Mouse (Mus musculus) limb, embryonic 14.5 days (tissue): ENCODE data around the gene Prrx2. TPM values are rescaled to one million over a fixed set of nuclear protein-coding genes. Genes with fewer than 3 reads are reported as not detected.

Experiments used
- ATAC-seq: fragments of 200-750 bp; cut with Nextera tagmentation; 2 replicates; pipeline ENCODE4 v1.8.0; 2017; ENCODE audit warnings: low read depth, moderate number of reproducible peaks, moderate TSS enrichment; ENCODE audit not compliant: low FRiP score
- DNase-seq: peaks from one replicate; pipeline ENCODE4 v3.0.0-alpha.2; 2015; ENCODE audit warnings: low spot score
- H3K27ac ChIP-seq: fragments of 300-500 bp; sonication (generic); replicated peaks from 2 replicates; pipeline ENCODE4 v1.5.1; 2014; ENCODE audit warnings: low read depth, mild to moderate bottlenecking, low read length, moderate library complexity, mixed read lengths
- H3K27me3 ChIP-seq: fragments of 300-500 bp; sonication (generic); 2 replicates; pipeline ENCODE4 v1.6.1; 2014; ENCODE audit warnings: low read length, mixed read lengths; ENCODE audit not compliant: control insufficient read depth, insufficient read depth
- H3K36me3 ChIP-seq: fragments of 300-500 bp; sonication (generic); 2 replicates; pipeline ENCODE4 v1.6.1; 2014; ENCODE audit warnings: mild to moderate bottlenecking, low read length, moderate library complexity, mixed read lengths; ENCODE audit not compliant: control insufficient read depth, insufficient read depth
- H3K4me1 ChIP-seq: fragments of 300-500 bp; sonication (generic); 2 replicates; pipeline ENCODE4 v1.6.1; 2014; ENCODE audit warnings: antibody characterized with exemption, low read length, mixed read lengths; ENCODE audit not compliant: control insufficient read depth, insufficient read depth
- H3K4me2 ChIP-seq: fragments of 300-500 bp; sonication (generic); replicated peaks from 2 replicates; pipeline ENCODE4 v1.6.1; 2014; ENCODE audit warnings: low read depth, mild to moderate bottlenecking, low read length, moderate library complexity; ENCODE audit not compliant: severe bottlenecking
- H3K4me3 ChIP-seq: fragments of 300-500 bp; sonication (generic); replicated peaks from 2 replicates; pipeline ENCODE4 v1.5.1; 2014; ENCODE audit warnings: low read length
- H3K9ac ChIP-seq: fragments of 300-500 bp; sonication (generic); 2 replicates; pipeline ENCODE4 v1.6.1; 2014; ENCODE audit warnings: mild to moderate bottlenecking, low read depth, low read length, moderate library complexity; ENCODE audit not compliant: severe bottlenecking
- H3K9me3 ChIP-seq: fragments of 300-500 bp; sonication (generic); 2 replicates; pipeline ENCODE4 v1.6.1; 2016; ENCODE audit warnings: low read length; ENCODE audit not compliant: control insufficient read depth
- POLR2A ChIP-seq: fragments of 200-500 bp; IDR thresholded peaks from 2 replicates; pipeline ENCODE4 v1.8.0; 2012; ENCODE audit warnings: inconsistent platforms, mild to moderate bottlenecking, moderate library complexity, borderline replicate concordance; ENCODE audit not compliant: insufficient read depth, insufficient read length; ENCODE audit errors: extremely low read depth
- WGBS: fragments of 180-500 bp; shearing (Covaris S2); extraction: QIAGEN DNeasy Blood & Tissue Kit; methylation state at CpG from one replicate; pipeline ENCODE4 v1.1.7; 2014; 5-methylcytosine and 5-hydroxymethylcytosine counted together
- polyA plus RNA-seq, 2 experiments: library from polyadenylated mRNA; depleted of rRNA in 1 of 2; stranded (reverse) in 1 of 2; unstranded in 1 of 2; fragments of >200 nt; fragmentation: Nextera tagmentation in 1 of 2; extraction: Ambion mirVana in 1 of 2; gene quantifications; 2 replicates each; pipeline versions ENCODE4 v1.2.1 to v1.2.3; 2012 to 2014

The Prrx2 gene
- polyA plus RNA-seq, 2 experiments, result 93.1 to 176 TPM

GRCm38 (mm10) chr2:30893399-30893798 lies 58.6 kb downstream of the Prrx2 start:
- no peak overlapping the region for H3K4me2 ChIP-seq
- H3K27ac ChIP-seq, result no peak overlapping the region

GRCm38 (mm10) chr2:30893946-30894345 lies 59.2 kb downstream of the Prrx2 start:
- 84% methylated on average over 7 of the region's 7 CpGs for WGBS
- no peak for ATAC-seq
- H3K4me1 ChIP-seq, result peaks cover 10% of the 10 kb centered on the region; the same call in 1 of the 2 replicates

More at GRCm38 (mm10) chr2:30893399-30893798, 58.6 kb downstream of the Prrx2 start:
- no peaks in the 10 kb centered on the region for H3K27me3 ChIP-seq
- DNase-seq (no peak), ATAC-seq (no peak)
- H3K36me3 ChIP-seq, result 0 out of 2 replicates have a peak, but pooled peaks cover 3% of the 10 kb centered on the region
- 18% methylated on average over 6 of the region's 6 CpGs for WGBS
- TF ChIP-seq POLR2A, result no peak
- H3K4me3 ChIP-seq, result no peak overlapping the region
- H3K9ac ChIP-seq, result no peak overlapping the region
- H3K9me3 ChIP-seq, result no peaks in the 10 kb centered on the region
- H3K4me1 ChIP-seq, result peaks cover 10% of the 10 kb centered on the region; the same call in 1 of the 2 replicates

GRCm38 (mm10) chr2:30897291-30897690 lies 62.5 kb downstream of the Prrx2 start:
- Histone ChIP-seq H3K27ac (no peak overlapping the region), H3K4me2 (no peak overlapping the region), H3K27me3 (no peaks in the 10 kb centered on the region), H3K9me3 (no peaks in the 10 kb centered on the region), H3K4me3 (no peak overlapping the region), H3K4me1 (peaks cover 21% of the 10 kb centered on the region), H3K9ac (no peak overlapping the region), H3K36me3 (no peaks in the 10 kb centered on the region)
- 27% methylated on average over 6 of the region's 6 CpGs for WGBS
- TF ChIP-seq POLR2A, result no peak
- ATAC-seq (0 out of 2 replicates have a peak, but pooled peaks have one; percentile 27), DNase-seq (no peak)

More at GRCm38 (mm10) chr2:30893946-30894345, 59.2 kb downstream of the Prrx2 start:
- Histone ChIP-seq H3K9me3 (no peaks in the 10 kb centered on the region), H3K27me3 (no peaks in the 10 kb centered on the region), H3K9ac (no peak overlapping the region), H3K36me3 (no peaks in the 10 kb centered on the region), H3K4me2 (no peak overlapping the region), H3K4me3 (no peak overlapping the region), H3K27ac (no peak overlapping the region)
- DNase-seq, result no peak
- TF ChIP-seq POLR2A, result no peak

- no peak overlapping the region for H3K4me3 ChIP-seq
- no peaks in the 10 kb centered on the region for H3K36me3 ChIP-seq
- no peak overlapping the region for H3K9ac ChIP-seq
- WGBS, result 86% methylated on average over 14 of the region's 14 CpGs
- no peaks in the 10 kb centered on the region for H3K9me3 ChIP-seq
- H3K27ac ChIP-seq, result no peak overlapping the region
- ATAC-seq, result no peak
- TF ChIP-seq POLR2A, result no peak
- H3K4me2 ChIP-seq, result no peak overlapping the region
- no peak for DNase-seq
- no peaks in the 10 kb centered on the region for H3K27me3 ChIP-seq
- H3K4me1 ChIP-seq, result peaks cover 32% of the 10 kb centered on the region
Observed at GRCm38 (mm10) chr2:30899397-30900069, 64.8 kb downstream of the Prrx2 start.

- H3K27ac ChIP-seq, result no peak overlapping the region
- no peaks in the 10 kb centered on the region for H3K27me3 ChIP-seq
- H3K4me3 ChIP-seq, result peak overlapping the region; percentile 53
- DNase-seq (no peak), ATAC-seq (no peak)
- WGBS, result 43% methylated on average over 6 of the region's 6 CpGs
- H3K9ac ChIP-seq, result 0 out of 2 replicates have a peak overlapping the region, but pooled peaks have one; percentile 2
- peaks cover 32% of the 10 kb centered on the region for H3K4me1 ChIP-seq
- TF ChIP-seq POLR2A, result no peak
- H3K36me3 ChIP-seq, result no peaks in the 10 kb centered on the region
- peak overlapping the region; percentile 92 for H3K4me2 ChIP-seq
- H3K9me3 ChIP-seq, result no peaks in the 10 kb centered on the region
Observed at GRCm38 (mm10) chr2:30901646-30902160, 66.9 kb downstream of the Prrx2 start.
